Mouse (Mus musculus) liver, adult 2 months (tissue): ENCODE results near the gene Ppp1r1b. TPM values are rescaled to one million over a fixed set of nuclear protein-coding genes. Genes with fewer than 3 reads are reported as not detected.

Experiments
- DNase-seq: peaks from one replicate; pipeline ENCODE4 v3.0.0-alpha.2; 2011; ENCODE audit warnings: low read depth, low spot score; ENCODE audit errors: extremely low read depth
- H3K27ac ChIP-seq: fragments of 200-500 bp; replicated peaks from 2 replicates; pipeline ENCODE4 v1.5.1; 2012; ENCODE audit warnings: low read depth, mild to moderate bottlenecking, control low read depth, inconsistent platforms, low read length; ENCODE audit not compliant: insufficient read depth
- H3K27me3 ChIP-seq: fragments of 200-500 bp; 2 replicates; pipeline ENCODE4 v1.6.1; 2012; ENCODE audit warnings: mild to moderate bottlenecking, moderate library complexity, low read length, inconsistent platforms; ENCODE audit not compliant: control insufficient read depth, insufficient read depth
- H3K36me3 ChIP-seq: fragments of 200-500 bp; 2 replicates; pipeline ENCODE4 v1.6.1; 2012; ENCODE audit warnings: low read length, inconsistent platforms; ENCODE audit not compliant: control insufficient read depth, insufficient read depth
- H3K4me1 ChIP-seq: fragments of 200-500 bp; 2 replicates; pipeline ENCODE4 v1.6.1; 2011; ENCODE audit warnings: low read length; ENCODE audit not compliant: control insufficient read depth, insufficient read depth
- H3K4me3 ChIP-seq: fragments of 200-500 bp; 2 replicates; pipeline ENCODE4 v1.5.1; 2011; ENCODE audit warnings: low read depth, mild to moderate bottlenecking, control low read depth, low read length, moderate library complexity; ENCODE audit not compliant: insufficient read depth
- H3K79me2 ChIP-seq: fragments of 200-500 bp; 2 replicates; pipeline ENCODE4 v1.6.1; 2012; ENCODE audit warnings: inconsistent platforms, mild to moderate bottlenecking, low read length, moderate library complexity; ENCODE audit not compliant: control insufficient read depth, insufficient read depth
- H3K9ac ChIP-seq: fragments of 200-500 bp; 2 replicates; pipeline ENCODE4 v1.6.1; 2012; ENCODE audit warnings: low read depth, mild to moderate bottlenecking, control low read depth, inconsistent platforms, low read length
- CTCF ChIP-seq: fragments of 200-500 bp; IDR thresholded peaks from 2 replicates; pipeline ENCODE4 v1.5.1; 2011; ENCODE audit warnings: low read depth, low read length, control low read depth
- POLR2A ChIP-seq: fragments of 200-500 bp; IDR thresholded peaks from 2 replicates; pipeline ENCODE4 v1.6.1; 2011; ENCODE audit warnings: low read length, control low read depth; ENCODE audit not compliant: insufficient read depth; ENCODE audit errors: extremely low read depth
- WGBS: fragments of 180-500 bp; shearing (Covaris S2); methylation state at CpG from one replicate; pipeline ENCODE4 v1.1.7; 2018; 5-methylcytosine and 5-hydroxymethylcytosine counted together
- polyA plus RNA-seq: library from polyadenylated mRNA; depleted of rRNA; stranded (reverse); fragments of >200 nt; gene quantifications from 2 replicates; pipeline ENCODE4 v1.2.3, GENCODE M21; 2012
- total RNA-seq: library from RNA; depleted of rRNA; stranded (reverse); fragments of >200 nt; gene quantifications from 2 replicates; pipeline ENCODE4 v1.2.3, GENCODE M21; 2014

Gene Ppp1r1b
- total and polyA plus RNA-seq, 2 experiments: 0.55 to 4.3 TPM

GRCm38 (mm10) chr11:98355732-98356299, 7.6 kb downstream of the Ppp1r1b start:
- H3K79me2 ChIP-seq: peaks cover 23% of the 10 kb centered on the region; the same call in 1 of the 2 replicates
- H3K27me3 ChIP-seq: no peaks in the 10 kb centered on the region
- 18% methylated on average over 6 of the region's 6 CpGs for WGBS
- H3K4me1 ChIP-seq: peaks cover 25% of the 10 kb centered on the region
- no peak overlapping the region for H3K4me3 ChIP-seq
- 0 out of 2 replicates have a peak overlapping the region, but pooled peaks have one; percentile 8 for H3K27ac ChIP-seq
- no peak overlapping the region for H3K9ac ChIP-seq
- DNase-seq: peak; percentile 52
- no peak for TF ChIP-seq POLR2A
- peak; percentile 58 for TF ChIP-seq CTCF
- H3K36me3 ChIP-seq: no peaks in the 10 kb centered on the region

DNA sequence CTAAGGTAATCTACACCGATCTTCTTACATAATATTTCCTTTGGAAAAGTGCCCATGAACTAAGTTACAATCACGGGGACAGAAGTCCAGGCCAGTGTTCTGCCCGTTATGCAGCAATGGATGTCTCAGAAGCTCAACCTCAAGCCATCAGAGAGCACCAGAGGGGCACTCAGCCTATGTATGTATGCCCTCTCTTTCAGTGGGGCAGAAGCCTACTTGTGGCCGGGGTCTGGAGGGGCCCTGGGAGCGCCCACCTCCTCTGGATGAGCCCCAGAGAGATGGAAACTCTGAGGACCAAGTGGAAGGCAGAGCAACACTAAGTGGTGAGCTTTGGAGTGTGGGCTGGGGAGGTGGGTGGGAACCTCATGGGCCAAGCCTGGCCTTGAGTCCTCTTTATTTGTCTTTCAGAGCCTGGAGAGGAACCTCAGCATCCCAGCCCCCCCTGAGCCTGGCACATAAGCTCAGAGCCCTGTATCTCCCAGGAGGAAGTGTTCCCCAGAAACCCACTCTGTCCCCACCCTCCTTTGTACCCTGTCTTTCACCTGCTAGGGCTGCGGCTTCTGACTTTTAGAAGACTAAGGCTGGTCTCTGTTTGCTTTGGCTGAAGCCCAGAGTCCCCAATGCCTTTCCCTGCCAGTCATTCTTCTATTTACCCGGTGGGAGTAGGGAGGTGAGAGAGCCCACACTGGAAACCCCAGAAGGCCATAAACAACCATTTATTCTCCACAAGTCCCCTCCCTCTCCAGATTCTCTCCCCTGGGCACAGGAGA, 8.6 kb downstream of the Ppp1r1b start:
- peak; percentile 86 for DNase-seq
- Histone ChIP-seq H3K4me1 (peaks cover 25% of the 10 kb centered on the region), H3K9ac (peak overlapping the region; percentile 63), H3K79me2 (peaks cover 32% of the 10 kb centered on the region; the same call in 1 of the 2 replicates), H3K27me3 (no peaks in the 10 kb centered on the region), H3K36me3 (no peaks in the 10 kb centered on the region), H3K4me3 (peak overlapping the region; percentile 57), H3K27ac (peak overlapping the region; percentile 82)
- no peak for TF ChIP-seq POLR2A
- TF ChIP-seq CTCF: no peak
- 35% methylated on average over 7 of the region's 7 CpGs for WGBS

DNA sequence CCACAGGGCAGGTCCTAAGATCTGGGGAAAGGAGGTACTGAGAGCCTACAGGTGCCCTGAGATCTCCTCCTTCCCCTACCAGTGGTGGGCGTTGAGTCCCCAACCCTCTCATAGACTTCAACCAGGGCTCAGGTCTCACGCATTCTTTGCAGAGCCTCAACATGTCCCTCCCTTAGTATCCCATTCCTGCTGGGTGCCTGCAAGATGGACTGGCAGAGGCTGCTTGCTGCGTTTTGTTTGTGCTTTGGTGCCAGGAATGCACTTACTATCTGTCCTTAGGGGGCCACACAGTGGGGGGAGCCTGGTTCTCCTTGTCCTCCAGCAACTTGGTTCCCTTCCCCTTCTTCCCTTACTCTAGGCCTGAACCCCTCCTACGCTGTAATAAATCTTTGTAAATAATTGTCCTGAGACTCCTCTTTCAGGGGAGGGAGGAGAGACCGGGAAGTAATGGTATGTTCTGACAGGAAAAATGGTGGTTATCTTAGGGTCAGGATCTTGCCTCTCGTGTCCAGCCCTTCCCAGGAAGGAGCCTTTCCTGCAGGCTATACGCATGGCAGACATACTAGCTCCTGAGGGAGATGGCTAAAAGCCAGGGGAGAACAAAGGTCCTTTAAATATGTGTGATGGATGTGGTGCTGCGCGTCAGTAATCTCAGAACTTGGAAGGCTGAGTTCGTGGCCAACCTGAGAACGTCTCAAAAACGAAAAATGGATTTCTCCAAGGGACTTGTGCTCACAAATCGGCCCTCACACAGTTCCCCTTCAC, 9.4 kb downstream of the Ppp1r1b start:
- DNase-seq: no peak
- Histone ChIP-seq H3K9ac (peak overlapping the region; percentile 72), H3K79me2 (peaks cover 36% of the 10 kb centered on the region; the same call in 1 of the 2 replicates), H3K27me3 (no peaks in the 10 kb centered on the region), H3K36me3 (no peaks in the 10 kb centered on the region), H3K4me3 (peak overlapping the region; percentile 56), H3K27ac (peak overlapping the region; percentile 82), H3K4me1 (peaks cover 25% of the 10 kb centered on the region)
- 9% methylated on average over 13 of the region's 13 CpGs for WGBS
- TF ChIP-seq POLR2A (no peak), CTCF (0 out of 2 replicates have a peak, but pooled peaks have one; percentile 2)

GRCm38 (mm10) chr11:98358161-98359083, 10.2 kb downstream of the Ppp1r1b start, which contains the start of gene Stard3:
Stard3 (plus strand) TSS chr11:98358368.
- Histone ChIP-seq H3K79me2 (peaks cover 37% of the 10 kb centered on the region; the same call in 1 of the 2 replicates), H3K9ac (peak within 1 kb of the TSS; percentile 89), H3K36me3 (no peaks in the 10 kb centered on the region), H3K4me1 (peaks cover 25% of the 10 kb centered on the region), H3K4me3 (peak within 1 kb of the TSS; percentile 75), H3K27ac (peak within 1 kb of the TSS; percentile 82), H3K27me3 (no peaks in the 10 kb centered on the region)
- DNase-seq: peak; percentile 77
- TF ChIP-seq POLR2A (peak; percentile 71), CTCF (no peak)
- under 1% methylated on average over 58 of the region's 60 CpGs for WGBS
